Mouse (Mus musculus): ENCODE data around the gene Olfr1342. TPM values are rescaled to one million over a fixed set of nuclear protein-coding genes. Genes with fewer than 3 reads are reported as not detected.
A peak's percentile ranks its signal among the peaks of the same experiment; 100 is the strongest.

Olfr1342 gene
- polyA plus RNA-seq, 1 experiment from 2014 or later = not detected

- Histone ChIP-seq H3K27me3 (ENCODE audit: insufficient read depth, poor library complexity, severe bottlenecking) (no peaks in the 10 kb centered on the region), H3K4me1 (replicated peaks) (no peaks in the 10 kb centered on the region), H3K9me3 (no peaks in the 10 kb centered on the region), H3K4me3 (no peak overlapping the region), H3K27ac (no peak overlapping the region), H3K36me3 (no peaks in the 10 kb centered on the region)
- DNase-seq (ENCODE audit: low spot score) = peak; percentile 76
- 13% methylated on average over 2 of the region's 2 CpGs for WGBS
These were observed 47.3 kb downstream of the Olfr1342 start for GRCm38 (mm10) chr4:118645234-118645633.

GRCm38 (mm10) chr4:118642346-118643190, 50.0 kb downstream of the Olfr1342 start:
- H3K27me3 ChIP-seq (ENCODE audit: insufficient read depth, poor library complexity, severe bottlenecking) = no peaks in the 10 kb centered on the region
- 58% methylated on average over 20 of the region's 20 CpGs for WGBS
- no peak for DNase-seq (ENCODE audit: low spot score)
- H3K27ac ChIP-seq = no peak overlapping the region
- no peaks in the 10 kb centered on the region for H3K4me1 ChIP-seq (replicated peaks)
- no peaks in the 10 kb centered on the region for H3K9me3 ChIP-seq
- H3K36me3 ChIP-seq = no peaks in the 10 kb centered on the region
- H3K4me3 ChIP-seq = no peak overlapping the region

Other genes starting within 250 kb of the Olfr1342 start
- gene Mpl, start 235.2 kb downstream of the Olfr1342 start, polyA plus RNA-seq (2016; fragmentation: Nextera tagmentation; extraction: Ambion mirVana) = 1.2 and 1.3 TPM in 2 replicates
- gene Tie1, start 202.7 kb downstream of the Olfr1342 start, polyA plus RNA-seq (2016; fragmentation: Nextera tagmentation; extraction: Ambion mirVana) = 16.0 and 19.5 TPM in 2 replicates
- gene 2610528J11Rik, start 165.8 kb downstream of the Olfr1342 start, polyA plus RNA-seq (2016; fragmentation: Nextera tagmentation; extraction: Ambion mirVana) = 1.1 and 2.8 TPM in 2 replicates
- 0.71 and 1.1 TPM in 2 replicates for gene Tmem125, start 148.7 kb downstream of the Olfr1342 start, polyA plus RNA-seq (2016; fragmentation: Nextera tagmentation; extraction: Ambion mirVana)
- gene Cfap57, start 72.0 kb downstream of the Olfr1342 start, polyA plus RNA-seq (2016; fragmentation: Nextera tagmentation; extraction: Ambion mirVana) = 0.71 and 1.3 TPM in 2 replicates
- gene Ebna1bp2, start 72.0 kb downstream of the Olfr1342 start, polyA plus RNA-seq (2016; fragmentation: Nextera tagmentation; extraction: Ambion mirVana) = 148 and 192 TPM in 2 replicates
- gene Olfr62, start 33.8 kb downstream of the Olfr1342 start, polyA plus RNA-seq (2016; fragmentation: Nextera tagmentation; extraction: Ambion mirVana) = not detected in 2 replicates
- gene Olfr1341, start 10.8 kb upstream of the Olfr1342 start, polyA plus RNA-seq (2016; fragmentation: Nextera tagmentation; extraction: Ambion mirVana) = not detected in 2 replicates
- gene Olfr1340, start 27.4 kb upstream of the Olfr1342 start, polyA plus RNA-seq (2016; fragmentation: Nextera tagmentation; extraction: Ambion mirVana) = not detected in 2 replicates
- gene Olfr1339, start 39.4 kb upstream of the Olfr1342 start, polyA plus RNA-seq (2016; fragmentation: Nextera tagmentation; extraction: Ambion mirVana) = not detected in 2 replicates
- gene Olfr1338, start 66.0 kb upstream of the Olfr1342 start, polyA plus RNA-seq (2016; fragmentation: Nextera tagmentation; extraction: Ambion mirVana) = not detected in 2 replicates
- gene Olfr1337, start 89.8 kb upstream of the Olfr1342 start, polyA plus RNA-seq (2016; fragmentation: Nextera tagmentation; extraction: Ambion mirVana) = not detected in 2 replicates
- not detected in 2 replicates for gene Olfr1335, start 117.2 kb upstream of the Olfr1342 start, polyA plus RNA-seq (2016; fragmentation: Nextera tagmentation; extraction: Ambion mirVana)
- not detected in 2 replicates for gene Olfr1333, start 143.5 kb upstream of the Olfr1342 start, polyA plus RNA-seq (2016; fragmentation: Nextera tagmentation; extraction: Ambion mirVana)
- not detected in 2 replicates for gene Olfr1331, start 171.9 kb upstream of the Olfr1342 start, polyA plus RNA-seq (2016; fragmentation: Nextera tagmentation; extraction: Ambion mirVana)
- gene Olfr1330, start 195.8 kb upstream of the Olfr1342 start, polyA plus RNA-seq (2016; fragmentation: Nextera tagmentation; extraction: Ambion mirVana) = not detected in 2 replicates
- not detected in 2 replicates for gene Olfr1329, start 224.7 kb upstream of the Olfr1342 start, polyA plus RNA-seq (2016; fragmentation: Nextera tagmentation; extraction: Ambion mirVana)
- not detected in 2 replicates for gene Olfr1328, start 245.9 kb upstream of the Olfr1342 start, polyA plus RNA-seq (2016; fragmentation: Nextera tagmentation; extraction: Ambion mirVana)

Measured in hindbrain, embryonic 10.5 days (tissue).